Mouse (Mus musculus) hindbrain, embryonic 14.5 days (tissue): ENCODE measurements around the gene Casp3. TPM values are rescaled to one million over a fixed set of nuclear protein-coding genes. Genes with fewer than 3 reads are reported as not detected.

ENCODE experiments used
- ATAC-seq: fragments of 200-750 bp; cut with Nextera tagmentation; 2 replicates; pipeline ENCODE4 v1.8.0; 2017; ENCODE audit warnings: moderate number of reproducible peaks, mild to moderate bottlenecking, moderate TSS enrichment, moderate library complexity; ENCODE audit not compliant: low FRiP score
- DNase-seq: peaks from one replicate; pipeline ENCODE4 v3.0.0-alpha.2; 2015; ENCODE audit warnings: low spot score
- H3K27ac ChIP-seq: fragments of 300-500 bp; sonication (generic); 2 replicates; pipeline ENCODE4 v1.5.1; 2014; ENCODE audit warnings: mild to moderate bottlenecking, moderate library complexity
- H3K27me3 ChIP-seq: fragments of 300-500 bp; sonication (generic); 2 replicates; pipeline ENCODE4 v1.6.1; 2014; ENCODE audit warnings: mild to moderate bottlenecking, low read length, mixed read lengths; ENCODE audit not compliant: control insufficient read depth, insufficient read depth
- H3K36me3 ChIP-seq: fragments of 300-500 bp; sonication (generic); replicated peaks from 2 replicates; pipeline ENCODE4 v1.6.1; 2014; ENCODE audit not compliant: control insufficient read depth, insufficient read depth
- H3K4me1 ChIP-seq: fragments of 300-500 bp; sonication (generic); replicated peaks from 2 replicates; pipeline ENCODE4 v1.6.1; 2014; ENCODE audit warnings: antibody characterized with exemption, low read length, mixed read lengths; ENCODE audit not compliant: control insufficient read depth, insufficient read depth
- H3K4me2 ChIP-seq: fragments of 300-500 bp; sonication (generic); replicated peaks from 2 replicates; pipeline ENCODE4 v1.6.1; 2014; ENCODE audit warnings: mild to moderate bottlenecking, moderate library complexity
- H3K4me3 ChIP-seq: fragments of 300-500 bp; sonication (generic); replicated peaks from 2 replicates; pipeline ENCODE4 v1.5.1; 2014; ENCODE audit warnings: mild to moderate bottlenecking, low read length
- H3K9ac ChIP-seq: fragments of 300-500 bp; sonication (generic); 2 replicates; pipeline ENCODE4 v1.6.1; 2014
- H3K9me3 ChIP-seq: fragments of 300-500 bp; sonication (generic); 2 replicates; pipeline ENCODE4 v1.6.1; 2016; ENCODE audit warnings: low read length; ENCODE audit not compliant: control insufficient read depth
- WGBS: fragments of 180-500 bp; shearing (Covaris S2); extraction: QIAGEN DNeasy Blood & Tissue Kit; methylation state at CpG from one replicate; pipeline ENCODE4 v1.1.7; 2014; 5-methylcytosine and 5-hydroxymethylcytosine counted together
- polyA plus RNA-seq: library from polyadenylated mRNA; unstranded; fragments of >200 nt; fragmentation: Nextera tagmentation; extraction: Ambion mirVana; gene quantifications from 2 replicates; pipeline ENCODE4 v1.2.1, GENCODE M21; 2014

The Casp3 gene
- polyA plus RNA-seq, 1 experiment from 2014 or later: 178 TPM

GRCm38 (mm10) chr8:46585576-46585975 is 31.5 kb upstream of the Casp3 start:
- no peak for ATAC-seq
- no peaks in the 10 kb centered on the region for H3K4me1 ChIP-seq
- H3K9ac ChIP-seq: no peak overlapping the region
- no peak overlapping the region for H3K27ac ChIP-seq
- no peaks in the 10 kb centered on the region for H3K9me3 ChIP-seq
- H3K4me2 ChIP-seq: no peak overlapping the region
- 82% methylated on average over 3 of the region's 3 CpGs for WGBS
- 0 out of 2 replicates have a peak, but pooled peaks cover 6% of the 10 kb centered on the region for H3K36me3 ChIP-seq
- H3K27me3 ChIP-seq: no peaks in the 10 kb centered on the region
- no peak for DNase-seq
- H3K4me3 ChIP-seq: no peak overlapping the region

- no peaks in the 10 kb centered on the region for H3K27me3 ChIP-seq
- ATAC-seq: no peak
These were observed 29.2 kb upstream of the Casp3 start for GRCm38 (mm10) chr8:46587911-46588310.

GRCm38 (mm10) chr8:46588663-46589062 is 28.4 kb upstream of the Casp3 start:
- Histone ChIP-seq H3K4me1 (no peaks in the 10 kb centered on the region), H3K4me3 (no peak overlapping the region), H3K27ac (no peak overlapping the region), H3K36me3 (no peaks in the 10 kb centered on the region), H3K27me3 (no peaks in the 10 kb centered on the region), H3K9me3 (no peaks in the 10 kb centered on the region), H3K4me2 (no peak overlapping the region), H3K9ac (no peak overlapping the region)
- no peak for ATAC-seq
- no peak for DNase-seq
- WGBS: 93% methylated on average over 2 of the region's 2 CpGs

More at GRCm38 (mm10) chr8:46587911-46588310, 29.2 kb upstream of the Casp3 start:
- Histone ChIP-seq H3K4me2 (no peak overlapping the region), H3K9ac (no peak overlapping the region), H3K4me3 (no peak overlapping the region), H3K36me3 (no peaks in the 10 kb centered on the region), H3K9me3 (no peaks in the 10 kb centered on the region), H3K27ac (no peak overlapping the region), H3K4me1 (no peaks in the 10 kb centered on the region)
- DNase-seq: no peak
- WGBS: 94% methylated on average over 5 of the region's 5 CpGs

- no peak for ATAC-seq
- no peak overlapping the region for H3K4me2 ChIP-seq
- no peaks in the 10 kb centered on the region for H3K4me1 ChIP-seq
- H3K9ac ChIP-seq: no peak overlapping the region
- H3K4me3 ChIP-seq: no peak overlapping the region
- 84% methylated on average over 8 of the region's 8 CpGs for whole genome bisulfite sequencing
- H3K27ac ChIP-seq: no peak overlapping the region
- H3K36me3 ChIP-seq: no peaks in the 10 kb centered on the region
- DNase-seq: no peak
- no peaks in the 10 kb centered on the region for H3K9me3 ChIP-seq
- no peaks in the 10 kb centered on the region for H3K27me3 ChIP-seq
These were observed 24.0 kb upstream of the Casp3 start for GRCm38 (mm10) chr8:46593067-46593466.

GRCm38 (mm10) chr8:46593772-46594171 is 23.3 kb upstream of the Casp3 start:
- WGBS: 83% methylated on average over 2 of the region's 2 CpGs

GRCm38 (mm10) chr8:46595593-46595992 is 21.5 kb upstream of the Casp3 start:
- Histone ChIP-seq H3K36me3 (no peaks in the 10 kb centered on the region), H3K27me3 (no peaks in the 10 kb centered on the region), H3K4me1 (no peaks in the 10 kb centered on the region), H3K27ac (no peak overlapping the region), H3K4me2 (no peak overlapping the region), H3K4me3 (no peak overlapping the region), H3K9ac (no peak overlapping the region), H3K9me3 (no peaks in the 10 kb centered on the region)
- ATAC-seq (no peak), DNase-seq (no peak)
- WGBS: 95% methylated on average over 2 of the region's 2 CpGs

More at GRCm38 (mm10) chr8:46593772-46594171, 23.3 kb upstream of the Casp3 start:
- Histone ChIP-seq H3K27me3 (no peaks in the 10 kb centered on the region), H3K27ac (no peak overlapping the region), H3K36me3 (no peaks in the 10 kb centered on the region), H3K9ac (no peak overlapping the region), H3K4me3 (no peak overlapping the region), H3K9me3 (no peaks in the 10 kb centered on the region), H3K4me1 (no peaks in the 10 kb centered on the region), H3K4me2 (no peak overlapping the region)
- ATAC-seq (no peak), DNase-seq (no peak)

GRCm38 (mm10) chr8:46596530-46596929 is 20.6 kb upstream of the Casp3 start:
- H3K4me2 ChIP-seq: no peak overlapping the region
- 95% methylated on average over 2 of the region's 2 CpGs for WGBS
- no peaks in the 10 kb centered on the region for H3K36me3 ChIP-seq
- no peaks in the 10 kb centered on the region for H3K27me3 ChIP-seq
- ATAC-seq: no peak
- H3K9ac ChIP-seq: no peak overlapping the region
- no peak overlapping the region for H3K4me3 ChIP-seq
- H3K4me1 ChIP-seq: no peaks in the 10 kb centered on the region
- DNase-seq: no peak
- H3K27ac ChIP-seq: no peak overlapping the region
- no peaks in the 10 kb centered on the region for H3K9me3 ChIP-seq

GRCm38 (mm10) chr8:46597411-46597810 is 19.7 kb upstream of the Casp3 start:
- ATAC-seq (no peak), DNase-seq (no peak)
- Histone ChIP-seq H3K9ac (no peak overlapping the region), H3K27ac (no peak overlapping the region), H3K36me3 (no peaks in the 10 kb centered on the region), H3K27me3 (no peaks in the 10 kb centered on the region), H3K4me1 (no peaks in the 10 kb centered on the region), H3K9me3 (no peaks in the 10 kb centered on the region), H3K4me3 (no peak overlapping the region), H3K4me2 (no peak overlapping the region)
- 86% methylated on average over 2 of the region's 2 CpGs for WGBS

- WGBS: 96% methylated on average over 2 of the region's 2 CpGs
- H3K9me3 ChIP-seq: no peaks in the 10 kb centered on the region
- no peak overlapping the region for H3K4me2 ChIP-seq
- no peak overlapping the region for H3K9ac ChIP-seq
- H3K27ac ChIP-seq: no peak overlapping the region
- no peak overlapping the region for H3K4me3 ChIP-seq
- no peaks in the 10 kb centered on the region for H3K4me1 ChIP-seq
- no peak for DNase-seq
- H3K36me3 ChIP-seq: no peaks in the 10 kb centered on the region
- H3K27me3 ChIP-seq: no peaks in the 10 kb centered on the region
- no peak for ATAC-seq
These were observed 19.0 kb upstream of the Casp3 start for GRCm38 (mm10) chr8:46598114-46598513.

- H3K4me2 ChIP-seq: no peak overlapping the region
- no peaks in the 10 kb centered on the region for H3K27me3 ChIP-seq
- H3K9me3 ChIP-seq: no peaks in the 10 kb centered on the region
- no peak overlapping the region for H3K27ac ChIP-seq
- WGBS: 96% methylated on average over 5 of the region's 5 CpGs
- DNase-seq: no peak
- no peak overlapping the region for H3K4me3 ChIP-seq
- H3K36me3 ChIP-seq: no peaks in the 10 kb centered on the region
- ATAC-seq: no peak
- H3K9ac ChIP-seq: no peak overlapping the region
- no peaks in the 10 kb centered on the region for H3K4me1 ChIP-seq
These were observed 18.3 kb upstream of the Casp3 start for GRCm38 (mm10) chr8:46598753-46599152.
